Mouse (Mus musculus): ENCODE results near the gene Flvcr1. TPM values are rescaled to one million over a fixed set of nuclear protein-coding genes. Genes with fewer than 3 reads are reported as not detected.

Flvcr1 gene
- polyA plus RNA-seq, 1 experiment from 2014 or later: 2.9 TPM

DNA sequence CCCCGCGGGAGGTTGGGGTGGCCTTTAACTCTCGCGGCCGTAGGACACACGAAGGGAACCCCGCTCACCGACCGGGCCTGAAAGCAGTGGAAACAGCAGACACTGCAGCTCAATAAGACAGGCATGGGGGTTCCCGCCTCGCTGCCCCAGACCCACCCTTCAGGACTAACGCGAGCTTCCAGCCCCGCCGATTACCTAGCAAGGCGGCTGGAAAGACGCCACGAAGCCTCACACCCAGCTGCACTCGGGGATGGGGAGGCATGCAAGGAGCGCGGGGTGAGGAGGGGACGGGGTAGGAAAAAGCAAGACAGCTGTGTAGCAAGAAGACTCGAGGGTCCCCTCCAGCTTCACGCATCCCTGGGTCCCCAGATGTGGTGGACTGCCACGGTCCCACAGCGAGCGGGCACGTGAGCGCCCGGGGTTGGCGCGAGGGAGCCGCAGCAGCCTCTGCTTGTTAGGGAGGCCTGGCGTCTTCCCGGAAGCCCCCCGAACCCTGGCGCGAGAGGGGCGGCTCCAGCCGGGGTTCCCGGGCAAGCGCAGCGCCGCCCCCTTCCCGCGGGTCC, 47.4 kb downstream of the Flvcr1 start:
- peak overlapping the region; percentile 63 for H3K4me3 ChIP-seq (ENCODE audit: low read depth, low read length)
- DNase-seq (ENCODE audit: low spot score) (peak; percentile 45), ATAC-seq (ENCODE audit: low FRiP score, low TSS enrichment) (peak; percentile 45)
- H3K36me3 ChIP-seq (ENCODE audit: control insufficient read depth, insufficient read depth, low read length): no peaks in the 10 kb centered on the region
- no peaks in the 10 kb centered on the region for H3K27me3 ChIP-seq (ENCODE audit: control insufficient read depth, insufficient read depth, low read length)
- H3K27ac ChIP-seq (replicated peaks): peak overlapping the region; percentile 77
- H3K9me3 ChIP-seq (ENCODE audit: control insufficient read depth, low read length): no peaks in the 10 kb centered on the region
- TF ChIP-seq CTCF (IDR thresholded peaks at IDR 0.05; ENCODE audit: low read depth): no peak
- no peak for TF ChIP-seq EP300 (optimal IDR thresholded peaks at IDR 0.05)
- H3K4me1 ChIP-seq (replicated peaks; ENCODE audit: control insufficient read depth, insufficient read depth): peaks cover 2% of the 10 kb centered on the region; the same call in 1 of the 2 replicates
- peak overlapping the region; percentile 68 for H3K9ac ChIP-seq (ENCODE audit: low read length)
- peak overlapping the region; percentile 91 for H3K4me2 ChIP-seq (replicated peaks; ENCODE audit: low read depth)
- WGBS: under 1% methylated on average over 45 of the region's 46 CpGs

DNA sequence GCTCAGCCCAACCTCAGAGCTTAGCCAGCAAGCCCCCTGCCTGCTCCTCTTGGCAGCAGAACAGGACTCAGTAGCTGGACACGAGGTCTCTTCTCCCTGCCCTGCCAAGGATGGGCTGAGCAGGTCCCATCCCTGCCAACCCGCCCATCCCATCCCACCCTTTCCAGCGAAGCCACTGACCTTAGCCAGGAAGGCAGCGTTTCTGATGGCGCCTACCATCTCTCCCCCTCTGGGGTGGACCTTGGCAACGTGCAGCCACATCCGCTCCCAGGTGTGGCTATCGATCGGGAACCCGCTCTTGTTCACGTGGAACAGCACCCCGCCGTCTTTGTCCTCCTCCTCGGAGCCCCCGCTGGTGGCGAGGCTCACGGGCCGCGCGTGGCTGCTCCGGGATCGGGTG, 48.0 kb downstream of the Flvcr1 start:
- peak overlapping the region; percentile 63 for H3K4me3 ChIP-seq (ENCODE audit: low read depth, low read length)
- H3K9me3 ChIP-seq (ENCODE audit: control insufficient read depth, low read length): no peaks in the 10 kb centered on the region
- peak overlapping the region; percentile 68 for H3K9ac ChIP-seq (ENCODE audit: low read length)
- H3K27me3 ChIP-seq (ENCODE audit: control insufficient read depth, insufficient read depth, low read length): no peaks in the 10 kb centered on the region
- WGBS: 1% methylated on average over 22 of the region's 22 CpGs
- DNase-seq (ENCODE audit: low spot score) (peak; percentile 22), ATAC-seq (ENCODE audit: low FRiP score, low TSS enrichment) (no peak)
- peak overlapping the region; percentile 91 for H3K4me2 ChIP-seq (replicated peaks; ENCODE audit: low read depth)
- no peak for TF ChIP-seq CTCF (IDR thresholded peaks at IDR 0.05; ENCODE audit: low read depth)
- no peak for TF ChIP-seq EP300 (optimal IDR thresholded peaks at IDR 0.05)
- H3K36me3 ChIP-seq (ENCODE audit: control insufficient read depth, insufficient read depth, low read length): no peaks in the 10 kb centered on the region
- H3K4me1 ChIP-seq (replicated peaks; ENCODE audit: control insufficient read depth, insufficient read depth): peaks cover 2% of the 10 kb centered on the region; the same call in 1 of the 2 replicates
- no peak overlapping the region; the same call in 1 of the 2 replicates for H3K27ac ChIP-seq (replicated peaks)

DNA sequence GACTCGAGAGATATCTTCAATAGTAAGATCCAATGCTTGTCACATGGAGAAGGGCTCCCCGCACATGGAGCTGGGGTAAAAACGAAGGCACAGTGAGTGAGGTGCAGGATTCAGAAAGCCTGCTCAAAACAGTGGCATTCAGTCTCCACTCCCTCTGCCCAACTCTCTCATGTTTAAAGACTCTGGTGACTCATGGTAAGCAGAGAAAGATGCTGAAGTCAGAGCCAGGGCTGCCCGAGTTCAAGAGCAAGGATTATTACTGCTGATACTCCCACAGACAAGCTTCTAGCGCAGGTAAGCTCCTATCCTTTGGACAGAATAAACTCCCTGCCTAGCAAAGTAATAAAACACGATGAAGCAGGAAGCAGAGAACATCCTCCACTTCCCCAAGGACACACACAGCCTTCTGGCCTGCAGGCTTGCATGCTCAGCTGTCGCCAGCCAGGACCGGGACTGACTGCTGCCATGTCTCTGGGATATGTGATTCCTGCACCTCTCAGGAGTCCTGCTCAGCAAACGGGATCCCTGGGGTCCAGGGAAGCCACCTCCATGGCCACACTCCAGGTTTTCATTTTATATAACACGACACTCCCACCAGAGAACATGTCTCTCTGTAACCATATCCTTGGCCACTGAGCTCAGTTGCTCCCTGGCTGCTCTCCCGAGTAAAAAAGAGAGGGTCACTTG, 48.9 kb downstream of the Flvcr1 start:
- ATAC-seq (ENCODE audit: low FRiP score, low TSS enrichment) (no peak), DNase-seq (ENCODE audit: low spot score) (no peak)
- WGBS: 48% methylated on average over 11 of the region's 11 CpGs
- Histone ChIP-seq H3K36me3 (ENCODE audit: control insufficient read depth, insufficient read depth, low read length) (no peaks in the 10 kb centered on the region), H3K4me3 (ENCODE audit: low read depth, low read length) (no peak overlapping the region), H3K27ac (replicated peaks) (no peak overlapping the region), H3K9me3 (ENCODE audit: control insufficient read depth, low read length) (no peaks in the 10 kb centered on the region), H3K4me2 (replicated peaks; ENCODE audit: low read depth) (peak overlapping the region; percentile 91; the same call in 1 of the 2 replicates), H3K4me1 (replicated peaks; ENCODE audit: control insufficient read depth, insufficient read depth) (peaks cover 2% of the 10 kb centered on the region; the same call in 1 of the 2 replicates), H3K9ac (ENCODE audit: low read length) (peak overlapping the region; percentile 23; the same call in 1 of the 2 replicates), H3K27me3 (ENCODE audit: control insufficient read depth, insufficient read depth, low read length) (no peaks in the 10 kb centered on the region)
- TF ChIP-seq CTCF (IDR thresholded peaks at IDR 0.05; ENCODE audit: low read depth) (no peak), EP300 (optimal IDR thresholded peaks at IDR 0.05) (no peak)

DNA sequence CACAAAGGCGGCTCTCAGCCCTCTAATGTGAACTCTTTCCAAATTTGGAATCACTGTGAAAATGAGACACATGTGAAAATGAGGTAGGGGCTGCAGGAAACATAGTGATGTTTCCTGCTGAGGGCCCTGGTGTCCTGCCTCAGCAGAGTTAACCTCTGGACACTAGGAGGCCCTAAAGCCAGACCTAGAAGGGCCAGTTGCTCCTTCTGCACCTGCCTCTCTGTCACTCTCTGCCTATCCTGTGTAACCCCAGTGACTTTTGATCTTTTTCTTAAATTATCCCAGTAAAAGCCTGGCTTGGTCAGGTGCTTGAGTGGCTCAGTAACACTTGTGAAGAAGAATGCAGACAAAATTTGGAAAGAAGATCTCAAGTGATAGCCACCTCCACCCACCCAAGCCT, 51.1 kb downstream of the Flvcr1 start:
- 81% methylated on average over 1 of the region's 1 CpGs for WGBS
- DNase-seq (ENCODE audit: low spot score): no peak
- H3K4me2 ChIP-seq (replicated peaks; ENCODE audit: low read depth): no peak overlapping the region
- no peak overlapping the region for H3K4me3 ChIP-seq (ENCODE audit: low read depth, low read length)
- no peaks in the 10 kb centered on the region for H3K9me3 ChIP-seq (ENCODE audit: control insufficient read depth, low read length)
- H3K27me3 ChIP-seq (ENCODE audit: control insufficient read depth, insufficient read depth, low read length): no peaks in the 10 kb centered on the region
- H3K4me1 ChIP-seq (replicated peaks; ENCODE audit: control insufficient read depth, insufficient read depth): peaks cover 2% of the 10 kb centered on the region; the same call in 1 of the 2 replicates
- no peak overlapping the region for H3K27ac ChIP-seq (replicated peaks)
- no peaks in the 10 kb centered on the region for H3K36me3 ChIP-seq (ENCODE audit: control insufficient read depth, insufficient read depth, low read length)
- H3K9ac ChIP-seq (ENCODE audit: low read length): no peak overlapping the region
- no peak for TF ChIP-seq EP300 (optimal IDR thresholded peaks at IDR 0.05)
- no peak for TF ChIP-seq CTCF (IDR thresholded peaks at IDR 0.05; ENCODE audit: low read depth)
- no peak for ATAC-seq (ENCODE audit: low FRiP score, low TSS enrichment)

DNA sequence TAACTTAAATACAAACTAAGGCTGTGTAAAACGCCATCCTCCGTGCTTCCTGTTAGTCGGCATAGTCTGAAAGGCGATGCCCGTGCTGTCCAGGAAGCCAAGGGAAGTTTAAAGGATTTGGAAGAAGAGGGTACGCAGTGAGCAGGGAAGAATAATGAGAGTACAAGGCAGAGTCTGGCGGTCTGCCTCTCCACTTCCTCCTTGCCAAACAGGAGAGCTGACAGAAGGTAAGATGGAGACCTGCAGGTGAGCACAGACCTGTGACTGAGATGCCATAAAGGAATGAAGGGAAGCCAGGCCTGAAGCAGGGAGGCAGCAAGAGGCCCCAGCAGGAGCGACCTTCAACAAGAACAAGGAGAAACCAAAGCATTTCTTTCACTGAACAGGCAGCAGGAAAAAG, 51.8 kb downstream of the Flvcr1 start:
- no peak overlapping the region for H3K4me2 ChIP-seq (replicated peaks; ENCODE audit: low read depth)
- no peak for TF ChIP-seq EP300 (optimal IDR thresholded peaks at IDR 0.05)
- no peak for TF ChIP-seq CTCF (IDR thresholded peaks at IDR 0.05; ENCODE audit: low read depth)
- H3K4me1 ChIP-seq (replicated peaks; ENCODE audit: control insufficient read depth, insufficient read depth): peaks cover 2% of the 10 kb centered on the region; the same call in 1 of the 2 replicates
- H3K27ac ChIP-seq (replicated peaks): no peak overlapping the region
- WGBS: 80% methylated on average over 8 of the region's 8 CpGs
- H3K9ac ChIP-seq (ENCODE audit: low read length): no peak overlapping the region
- ATAC-seq (ENCODE audit: low FRiP score, low TSS enrichment) (no peak), DNase-seq (ENCODE audit: low spot score) (no peak)
- H3K4me3 ChIP-seq (ENCODE audit: low read depth, low read length): no peak overlapping the region
- no peaks in the 10 kb centered on the region for H3K36me3 ChIP-seq (ENCODE audit: control insufficient read depth, insufficient read depth, low read length)
- no peaks in the 10 kb centered on the region for H3K27me3 ChIP-seq (ENCODE audit: control insufficient read depth, insufficient read depth, low read length)
- no peaks in the 10 kb centered on the region for H3K9me3 ChIP-seq (ENCODE audit: control insufficient read depth, low read length)

DNA sequence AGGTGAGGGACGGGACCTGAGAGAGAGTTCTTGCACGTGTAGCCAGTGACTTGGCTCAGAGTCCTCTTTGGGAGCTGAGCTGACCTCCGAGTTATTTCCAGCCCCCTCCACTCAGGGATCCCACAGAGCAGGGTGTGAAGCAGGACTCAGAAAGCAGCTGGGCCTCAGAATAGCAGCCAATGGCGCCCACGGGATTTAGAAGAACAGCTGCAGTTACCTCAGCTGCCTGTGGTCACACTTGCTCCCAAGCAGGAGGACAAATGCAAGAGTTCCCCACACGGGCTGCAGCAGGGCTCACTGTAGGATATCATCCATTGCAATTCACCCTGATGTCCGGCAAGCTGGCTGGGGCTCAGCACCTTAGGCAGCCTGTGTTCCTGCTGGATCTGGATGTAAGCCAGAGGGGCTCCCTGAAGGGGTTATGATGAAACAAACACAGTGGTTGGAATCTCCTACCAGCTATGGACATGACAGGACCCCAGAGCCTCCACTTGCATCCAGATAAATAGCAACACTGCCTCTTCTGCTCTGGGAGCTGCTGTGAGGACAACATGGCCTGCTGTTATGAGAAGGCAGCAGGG, 53.3 kb downstream of the Flvcr1 start:
- H3K4me3 ChIP-seq (ENCODE audit: low read depth, low read length): no peak overlapping the region
- no peaks in the 10 kb centered on the region for H3K27me3 ChIP-seq (ENCODE audit: control insufficient read depth, insufficient read depth, low read length)
- H3K9ac ChIP-seq (ENCODE audit: low read length): no peak overlapping the region
- no peak overlapping the region for H3K4me2 ChIP-seq (replicated peaks; ENCODE audit: low read depth)
- no peaks in the 10 kb centered on the region for H3K9me3 ChIP-seq (ENCODE audit: control insufficient read depth, low read length)
- no peak overlapping the region for H3K27ac ChIP-seq (replicated peaks)
- H3K4me1 ChIP-seq (replicated peaks; ENCODE audit: control insufficient read depth, insufficient read depth): 0 out of 2 replicates have a peak, but pooled peaks cover under 1% of the 10 kb centered on the region
- WGBS: 54% methylated on average over 7 of the region's 7 CpGs
- DNase-seq (ENCODE audit: low spot score): no peak
- no peak for ATAC-seq (ENCODE audit: low FRiP score, low TSS enrichment)
- TF ChIP-seq EP300 (optimal IDR thresholded peaks at IDR 0.05) (no peak), CTCF (IDR thresholded peaks at IDR 0.05; ENCODE audit: low read depth) (no peak)
- H3K36me3 ChIP-seq (ENCODE audit: control insufficient read depth, insufficient read depth, low read length): no peaks in the 10 kb centered on the region

All from stomach, postnatal 0 days (tissue).